Mouse (Mus musculus) neural tube, embryonic 14.5 days (tissue): ENCODE data around the gene Zfp26. TPM values are rescaled to one million over a fixed set of nuclear protein-coding genes. Genes with fewer than 3 reads are reported as not detected.

Source experiments
- ATAC-seq: fragments of 200-750 bp; cut with Nextera tagmentation; 2 replicates; pipeline ENCODE4 v1.8.0; 2017; ENCODE audit warnings: low read depth, mild to moderate bottlenecking, moderate TSS enrichment, moderate library complexity
- H3K27ac ChIP-seq: fragments of 300-500 bp; sonication (generic); 2 replicates; pipeline ENCODE4 v1.5.1; 2014; ENCODE audit warnings: low read depth, mild to moderate bottlenecking, control low read depth, low read length, moderate library complexity, mixed read lengths
- H3K27me3 ChIP-seq: fragments of 300-500 bp; sonication (generic); 2 replicates; pipeline ENCODE4 v1.6.1; 2014; ENCODE audit warnings: low read length; ENCODE audit not compliant: control insufficient read depth, insufficient read depth
- H3K36me3 ChIP-seq: fragments of 300-500 bp; sonication (generic); 2 replicates; pipeline ENCODE4 v1.6.1; 2014; ENCODE audit warnings: low read length, mixed read lengths; ENCODE audit not compliant: control insufficient read depth, insufficient read depth
- H3K4me1 ChIP-seq: fragments of 300-500 bp; sonication (generic); 2 replicates; pipeline ENCODE4 v1.6.1; 2014; ENCODE audit warnings: low read length; ENCODE audit not compliant: control insufficient read depth, insufficient read depth
- H3K4me2 ChIP-seq: fragments of 300-500 bp; sonication (generic); 2 replicates; pipeline ENCODE4 v1.6.1; 2014; ENCODE audit warnings: mild to moderate bottlenecking, low read depth, low read length, control low read depth
- H3K4me3 ChIP-seq: fragments of 300-500 bp; sonication (generic); 2 replicates; pipeline ENCODE4 v1.5.1; 2014; ENCODE audit warnings: low read depth, low read length, control low read depth, mixed read lengths
- H3K9ac ChIP-seq: fragments of 300-500 bp; sonication (generic); replicated peaks from 2 replicates; pipeline ENCODE4 v1.6.1; 2014; ENCODE audit warnings: low read depth, mild to moderate bottlenecking, control low read depth, low read length, mixed read lengths
- H3K9me3 ChIP-seq: fragments of 300-500 bp; sonication (generic); 2 replicates; pipeline ENCODE4 v1.6.1; 2016; ENCODE audit warnings: low read length; ENCODE audit not compliant: control insufficient read depth
- WGBS: fragments of 180-500 bp; shearing (Covaris S2); extraction: QIAGEN DNeasy Blood & Tissue Kit; methylation state at CpG from one replicate; pipeline ENCODE4 v1.1.7; 2014; 5-methylcytosine and 5-hydroxymethylcytosine counted together
- polyA plus RNA-seq: library from polyadenylated mRNA; unstranded; fragments of >200 nt; fragmentation: Nextera tagmentation; extraction: Ambion mirVana; gene quantifications from 2 replicates; pipeline ENCODE4 v1.2.1, GENCODE M21; 2014

Gene Zfp26
- polyA plus RNA-seq, result 22.5 and 26.1 TPM in 2 replicates

DNA sequence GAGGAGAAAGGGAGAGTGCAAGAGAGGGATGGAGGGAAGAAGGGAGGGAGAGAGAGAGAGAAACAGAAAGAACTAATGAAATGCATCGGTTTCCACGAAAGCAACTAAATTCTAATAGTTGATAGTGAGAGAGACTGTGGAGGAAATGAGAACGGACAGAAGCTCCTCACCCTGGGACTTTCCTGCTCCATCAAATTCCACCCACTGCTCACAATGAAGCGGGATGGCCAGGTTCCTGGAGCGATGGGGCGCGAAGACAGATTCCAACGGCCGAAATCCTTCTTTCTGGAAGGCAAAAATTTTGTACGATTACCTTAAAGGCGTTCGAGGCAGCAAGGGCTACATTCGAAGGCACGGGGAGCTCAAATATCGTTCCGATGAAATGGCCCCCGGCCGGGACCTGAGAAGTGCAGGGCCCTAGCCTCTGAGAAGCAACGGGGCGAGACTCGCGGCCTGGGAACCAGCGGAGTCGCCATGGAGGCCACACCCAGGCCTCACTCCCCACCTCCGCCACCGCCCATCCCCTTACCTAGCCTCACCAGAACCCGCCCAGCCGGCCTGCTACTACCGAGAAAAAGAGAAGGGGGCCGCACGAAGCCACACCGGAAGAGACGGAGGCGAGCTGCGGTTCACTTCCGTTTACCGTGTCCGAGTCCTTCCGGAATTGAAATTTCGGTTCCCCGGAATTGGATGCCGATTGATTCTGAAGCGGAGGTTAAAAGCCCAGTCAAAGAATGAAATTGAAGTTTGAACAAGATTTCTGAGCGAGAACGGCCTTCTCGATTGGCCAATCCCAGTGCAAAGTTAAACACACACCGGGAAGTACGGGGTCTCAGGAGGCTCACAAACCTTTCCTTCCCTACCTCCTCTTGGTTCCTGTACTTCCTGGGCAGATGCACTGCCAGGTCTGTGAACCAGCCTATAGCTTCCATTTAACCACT, at the start of gene Zfp26:
Zfp26 (minus strand) TSS at position 786 of the 941 bp plus-strand sequence.
- WGBS, result under 1% methylated on average over 48 of the region's 48 CpGs
- peak; percentile 93 for ATAC-seq
- Histone ChIP-seq H3K4me1 (peaks cover 10% of the 10 kb centered on the region), H3K4me2 (peak within 1 kb of the TSS; percentile 86), H3K36me3 (peaks cover 5% of the 10 kb centered on the region; the same call in 1 of the 2 replicates), H3K9me3 (no peaks in the 10 kb centered on the region), H3K27me3 (no peaks in the 10 kb centered on the region), H3K9ac (peak within 1 kb of the TSS; percentile 61), H3K27ac (peak within 1 kb of the TSS; percentile 55), H3K4me3 (peak within 1 kb of the TSS; percentile 52)

DNA sequence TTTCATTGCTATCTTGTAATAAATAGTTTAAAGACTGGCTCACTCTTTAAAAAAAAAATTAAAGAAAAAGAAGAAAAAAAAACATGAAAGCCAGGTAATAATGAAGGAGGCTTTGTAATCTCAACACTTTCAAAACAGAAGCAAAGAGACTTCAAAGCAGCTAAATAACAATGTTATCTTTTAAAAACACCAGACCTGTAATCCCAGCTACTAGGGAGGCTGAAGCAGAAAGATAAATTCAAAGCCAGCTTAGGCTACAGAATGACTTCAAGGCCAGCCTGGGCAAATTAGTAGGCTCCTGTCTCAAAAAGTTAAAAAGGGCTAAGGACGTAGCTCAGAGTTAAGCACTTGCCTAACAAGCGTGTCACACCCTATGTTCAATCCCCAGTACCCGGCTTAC, 49.7 kb upstream of the Zfp26 start:
- 87% methylated on average over 3 of the region's 3 CpGs for WGBS
- Histone ChIP-seq H3K36me3 (peaks cover 20% of the 10 kb centered on the region), H3K9ac (no peak overlapping the region), H3K4me2 (no peak overlapping the region), H3K9me3 (no peaks in the 10 kb centered on the region), H3K4me3 (no peak overlapping the region), H3K27ac (no peak overlapping the region), H3K4me1 (0 out of 2 replicates have a peak, but pooled peaks cover 5% of the 10 kb centered on the region), H3K27me3 (no peaks in the 10 kb centered on the region)
- no peak for ATAC-seq

DNA sequence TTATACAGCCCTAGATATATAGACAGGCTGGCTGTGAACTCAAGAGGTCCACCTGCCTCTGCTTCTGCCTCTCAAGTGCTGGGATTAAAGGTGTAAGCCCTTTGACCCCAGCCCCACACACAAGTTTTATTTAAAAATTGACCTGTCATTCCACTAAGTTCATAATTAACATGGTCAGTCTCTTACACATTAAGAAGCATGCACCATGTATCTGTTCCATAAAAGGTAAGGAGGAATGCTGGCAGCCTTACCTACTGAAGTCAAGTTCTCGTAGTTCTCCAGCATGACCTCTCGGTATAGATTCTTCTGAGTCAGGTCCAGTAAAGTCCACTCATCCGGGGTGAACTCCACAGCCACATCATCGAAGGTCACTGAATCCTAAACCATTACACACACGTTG, 44.8 kb upstream of the Zfp26 start:
- no peaks in the 10 kb centered on the region for H3K27me3 ChIP-seq
- H3K4me3 ChIP-seq, result no peak overlapping the region
- no peaks in the 10 kb centered on the region for H3K4me1 ChIP-seq
- 94% methylated on average over 5 of the region's 5 CpGs for WGBS
- H3K4me2 ChIP-seq, result no peak overlapping the region
- no peak overlapping the region for H3K9ac ChIP-seq
- peaks cover 61% of the 10 kb centered on the region for H3K36me3 ChIP-seq
- ATAC-seq, result no peak
- no peaks in the 10 kb centered on the region for H3K9me3 ChIP-seq
- no peak overlapping the region for H3K27ac ChIP-seq

DNA sequence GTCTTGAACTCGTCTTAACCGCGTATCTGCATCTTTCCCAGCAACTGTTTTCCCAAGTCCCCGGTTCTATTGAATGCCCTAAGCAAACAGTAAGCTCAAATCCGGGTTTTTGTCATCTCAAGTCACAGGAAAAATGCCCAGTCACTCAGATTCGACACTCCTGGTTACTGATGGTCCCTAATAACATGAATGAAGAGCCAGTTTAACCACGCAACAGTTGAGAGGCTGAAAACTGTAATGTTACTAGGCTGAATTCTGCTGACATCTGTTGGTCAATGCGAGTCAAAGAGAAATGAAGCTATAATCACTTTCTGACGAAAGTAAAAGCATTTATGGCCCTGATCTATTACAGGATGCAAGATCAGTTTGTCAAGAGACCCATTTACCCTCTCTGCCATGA, 33.3 kb upstream of the Zfp26 start:
- peak; percentile 7; the same call in 1 of the 2 replicates for ATAC-seq
- peak overlapping the region; percentile 66 for H3K4me2 ChIP-seq
- no peaks in the 10 kb centered on the region for H3K27me3 ChIP-seq
- peaks cover 24% of the 10 kb centered on the region for H3K36me3 ChIP-seq
- peak overlapping the region; percentile 88 for H3K4me3 ChIP-seq
- WGBS, result 5% methylated on average over 9 of the region's 9 CpGs
- H3K4me1 ChIP-seq, result peaks cover 14% of the 10 kb centered on the region; the same call in 1 of the 2 replicates
- H3K9ac ChIP-seq, result peak overlapping the region; percentile 78
- peak overlapping the region; percentile 92 for H3K27ac ChIP-seq
- no peaks in the 10 kb centered on the region for H3K9me3 ChIP-seq

DNA sequence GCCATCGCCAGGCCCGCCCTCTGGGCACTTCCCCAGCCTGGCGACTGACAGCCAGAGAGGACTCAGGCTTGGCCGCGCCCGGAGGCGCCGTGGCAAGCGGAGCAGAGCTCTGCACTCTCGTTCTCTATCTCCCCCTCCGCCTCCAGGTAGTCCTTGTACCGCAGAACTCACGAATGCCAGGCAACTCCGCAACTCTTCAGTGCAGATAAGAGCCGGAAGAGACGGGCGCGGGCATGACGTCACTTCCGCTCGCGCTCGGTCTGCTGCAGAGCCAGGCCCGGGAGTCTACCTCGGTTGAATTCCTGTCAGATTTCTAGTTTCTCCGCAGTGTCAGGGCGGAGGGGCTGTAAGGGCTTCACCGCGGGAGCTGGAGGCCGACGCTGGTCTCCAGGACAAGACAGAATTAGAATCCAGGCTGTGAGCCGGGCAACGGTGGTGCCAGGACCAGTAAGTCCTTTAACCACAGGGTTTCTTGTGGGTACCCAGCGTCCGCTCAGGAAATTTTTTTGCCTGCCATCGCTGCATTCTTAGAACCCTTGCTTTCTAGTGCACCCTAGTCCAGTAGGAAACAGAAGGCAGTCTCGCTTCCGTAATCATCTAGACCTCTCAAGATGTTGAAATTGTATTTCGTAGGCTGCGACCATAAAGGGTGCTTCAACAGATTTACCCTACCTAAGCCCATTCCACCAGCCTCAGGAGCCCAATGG, 32.7 kb upstream of the Zfp26 start, which contains the start of gene Zfp426:
Zfp426 (minus strand) TSS at position 220 of the 707 bp plus-strand sequence.
- peak within 1 kb of the TSS; percentile 78 for H3K9ac ChIP-seq
- WGBS, result 1% methylated on average over 40 of the region's 40 CpGs
- peaks cover 14% of the 10 kb centered on the region; the same call in 1 of the 2 replicates for H3K4me1 ChIP-seq
- no peaks in the 10 kb centered on the region for H3K9me3 ChIP-seq
- H3K27ac ChIP-seq, result peak within 1 kb of the TSS; percentile 92
- peak within 1 kb of the TSS; percentile 66 for H3K4me2 ChIP-seq
- peak; percentile 99 for ATAC-seq
- H3K4me3 ChIP-seq, result peak within 1 kb of the TSS; percentile 88
- peaks cover 18% of the 10 kb centered on the region; the same call in 1 of the 2 replicates for H3K36me3 ChIP-seq
- H3K27me3 ChIP-seq, result no peaks in the 10 kb centered on the region

DNA sequence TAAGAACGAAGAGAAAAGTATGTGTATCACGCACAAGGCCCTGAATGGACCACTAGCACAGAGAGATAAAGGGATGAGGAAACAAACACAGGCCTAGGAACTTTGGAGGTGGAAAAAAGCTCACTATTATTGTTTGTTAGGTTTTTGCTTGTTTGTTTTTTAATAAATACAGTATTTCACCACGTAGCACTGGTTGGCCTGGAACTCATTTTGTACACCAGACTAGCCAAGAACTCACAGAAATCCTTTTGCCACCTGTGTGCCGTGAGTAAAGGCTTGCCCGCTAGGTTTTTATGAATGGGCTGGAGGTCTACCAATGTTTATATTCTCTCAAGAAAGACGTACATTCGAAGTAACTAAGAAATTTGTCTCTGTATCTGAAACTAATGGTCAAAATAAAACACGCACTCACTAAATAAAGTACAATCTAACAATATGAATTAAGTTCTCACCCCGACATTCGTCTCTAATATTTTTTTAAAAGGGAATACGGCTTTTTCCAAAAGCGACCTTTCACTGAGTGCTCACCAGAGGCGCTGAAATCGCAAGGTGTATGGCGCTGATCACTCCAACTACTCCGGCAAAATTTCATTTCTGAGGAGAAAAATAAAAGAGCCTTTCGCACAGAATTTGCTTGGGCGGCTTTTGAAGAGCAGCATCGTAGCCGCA, 32.0 kb upstream of the Zfp26 start:
- Histone ChIP-seq H3K36me3 (peaks cover 11% of the 10 kb centered on the region; the same call in 1 of the 2 replicates), H3K27ac (peak overlapping the region; percentile 92), H3K4me1 (peaks cover 14% of the 10 kb centered on the region; the same call in 1 of the 2 replicates), H3K27me3 (no peaks in the 10 kb centered on the region), H3K9ac (peak overlapping the region; percentile 78), H3K9me3 (no peaks in the 10 kb centered on the region), H3K4me3 (peak overlapping the region; percentile 88), H3K4me2 (peak overlapping the region; percentile 66)
- 12% methylated on average over 20 of the region's 20 CpGs for WGBS
- no peak for ATAC-seq

DNA sequence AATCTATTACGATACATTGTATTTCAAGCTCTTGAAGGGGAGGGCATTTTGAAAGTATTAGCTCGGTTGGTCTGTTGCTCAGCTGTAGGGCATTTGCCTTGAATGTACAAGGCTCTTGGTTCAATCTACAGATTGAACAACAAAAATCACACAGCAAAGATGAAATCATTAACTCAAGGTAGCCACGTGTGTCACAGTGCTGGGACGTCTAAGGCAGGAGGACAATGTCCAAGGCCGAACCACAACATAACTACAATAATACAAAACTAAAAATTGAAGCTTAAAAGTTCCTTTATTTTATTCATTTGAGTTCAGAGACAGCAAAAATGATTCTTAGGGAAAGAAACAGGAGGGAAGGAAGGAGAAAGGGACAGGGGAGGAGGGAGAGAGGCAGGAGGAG, 29.6 kb upstream of the Zfp26 start:
- no peak overlapping the region for H3K4me2 ChIP-seq
- ATAC-seq, result no peak

DNA sequence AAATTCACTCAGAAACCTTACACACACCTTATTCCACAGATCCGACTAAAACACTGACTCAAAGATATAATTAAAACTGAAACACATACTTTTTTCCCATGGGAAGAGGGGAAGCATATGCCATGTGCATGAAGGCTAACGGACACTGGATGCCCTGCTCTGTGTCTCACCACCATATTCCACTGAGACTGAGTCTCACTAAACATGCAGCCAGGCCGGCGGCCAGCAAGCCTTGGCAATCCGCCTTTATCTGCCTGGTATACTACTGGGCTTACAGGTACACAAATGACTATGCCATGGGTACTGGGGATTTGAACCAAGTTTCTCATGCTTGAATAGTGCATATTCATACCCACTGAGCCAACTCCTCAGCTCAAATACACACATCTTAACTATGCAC, 19.4 kb upstream of the Zfp26 start:
- H3K36me3 ChIP-seq, result peaks cover 31% of the 10 kb centered on the region

More for the DNA sequence above, 29.6 kb upstream of the Zfp26 start:
- Histone ChIP-seq H3K9me3 (no peaks in the 10 kb centered on the region), H3K27me3 (no peaks in the 10 kb centered on the region), H3K36me3 (peaks cover 6% of the 10 kb centered on the region; the same call in 1 of the 2 replicates), H3K4me3 (no peak overlapping the region), H3K4me1 (peaks cover 14% of the 10 kb centered on the region; the same call in 1 of the 2 replicates), H3K9ac (no peak overlapping the region), H3K27ac (no peak overlapping the region)
- WGBS, result 91% methylated on average over 5 of the region's 5 CpGs

More for the DNA sequence above, 19.4 kb upstream of the Zfp26 start:
- H3K4me1 ChIP-seq, result no peaks in the 10 kb centered on the region
- H3K27me3 ChIP-seq, result no peaks in the 10 kb centered on the region
- no peak overlapping the region for H3K27ac ChIP-seq
- no peak overlapping the region for H3K4me3 ChIP-seq
- 83% methylated on average over 5 of the region's 5 CpGs for WGBS
- no peak for ATAC-seq
- H3K9me3 ChIP-seq, result no peaks in the 10 kb centered on the region
- H3K4me2 ChIP-seq, result no peak overlapping the region
- H3K9ac ChIP-seq, result no peak overlapping the region
